21 mouse cellular contexts compared by ENCODE assay signal in genomic region chr7:139402721-139403120, GRCm38 (mm10). TPM values are rescaled to one million over a fixed set of nuclear protein-coding genes. Genes with fewer than 3 reads are reported as not detected.
A peak's percentile ranks its signal among the peaks of the same experiment; 100 is the strongest.
DNase-seq lines count a peak whose midpoint lies in the region; ATAC-seq lines count a peak whose summit lies in the region.
"Had no signal": no experiment of that assay in that cellular context is flagged by ENCODE, and none has a peak within 500 bp of the region (broad histone marks: within the 10 kb centered on the region; RNA-seq: fewer than 3 reads in every experiment).

No protein-coding gene starts in this region.

- no peak overlapping the region for H3K4me3 ChIP-seq in lung, embryonic 16.5 days (ENCODE audit: low read length)
- H3K4me3 ChIP-seq: embryonic facial prominence, embryonic 10.5 days; erythroblast, embryonic 14.5 days; heart, embryonic 10.5 days; hindbrain, embryonic 10.5 days; left cerebral cortex, adult 2 months; limb, embryonic 12.5 days; lung, embryonic 15.5 days had no signal

- ATAC-seq in CD4-positive, CD25-positive, alpha-beta regulatory T cell, adult 4 months: no peak
- no peak for ATAC-seq in lung, embryonic 16.5 days (ENCODE audit: low read depth)
- ATAC-seq in granulocyte monocyte progenitor cell, adult 5-6 weeks (replicated peaks; ENCODE audit: poor library complexity, severe bottlenecking): peak; percentile 66
- ATAC-seq in monocyte, adult 5-6 weeks (replicated peaks; ENCODE audit: insufficient number of reproducible peaks, low FRiP score, low TSS enrichment, poor library complexity, severe bottlenecking): peak; percentile 64
- ATAC-seq: forebrain, postnatal 0 days had no signal

- H3K9ac ChIP-seq in lung, embryonic 16.5 days (ENCODE audit: low read length): no peak overlapping the region
- H3K9ac ChIP-seq: forebrain, postnatal 0 days; limb, embryonic 12.5 days; lung, embryonic 15.5 days had no signal

- H3K36me3 ChIP-seq in lung, embryonic 16.5 days (ENCODE audit: control insufficient read depth, insufficient read depth, low read length): no peaks in the 10 kb centered on the region
- H3K36me3 ChIP-seq: lung, embryonic 15.5 days had no signal

- H3K4me1 ChIP-seq in lung, embryonic 16.5 days (replicated peaks; ENCODE audit: control insufficient read depth, insufficient read depth, low read length): peaks cover 44% of the 10 kb centered on the region

- WGBS in lung, embryonic 16.5 days: 50% methylated on average over 4 of the region's 4 CpGs

- H3K4me2 ChIP-seq in lung, embryonic 16.5 days (ENCODE audit: low read depth, low read length): no peak overlapping the region
- H3K4me2 ChIP-seq: limb, embryonic 12.5 days; lung, embryonic 15.5 days had no signal

- peak; percentile 22 for DNase-seq in CD4-positive, CD25-positive, alpha-beta regulatory T cell, adult 2 months (ENCODE audit: low read depth, low spot score)
- no peak for DNase-seq in lung, adult 18-20 months
- no peak for DNase-seq in cerebellum, adult 18-20 months
- no peak for DNase-seq in right cerebral cortex, adult 2 months (ENCODE audit: low spot score in 2 of 2)
- DNase-seq: adrenal gland, postnatal 10 days; forebrain, postnatal 0 days; gastrocnemius, postnatal 10 days; midbrain, embryonic 14.5 days; right cerebral cortex, postnatal 25 days; thymus, postnatal 4 days had no signal

- H3K9me3 ChIP-seq in lung, embryonic 16.5 days (ENCODE audit: control insufficient read depth, low read length): no peaks in the 10 kb centered on the region
- H3K9me3 ChIP-seq: embryonic facial prominence, embryonic 10.5 days; heart, embryonic 10.5 days; hindbrain, embryonic 10.5 days; limb, embryonic 12.5 days; lung, embryonic 15.5 days had no signal

- 0 out of 2 replicates have a peak overlapping the region, but pooled peaks have one; percentile 16 for H3K27ac ChIP-seq in lung, embryonic 16.5 days (ENCODE audit: low read length)
- H3K27ac ChIP-seq: embryonic facial prominence, embryonic 10.5 days; heart, embryonic 10.5 days; hindbrain, embryonic 10.5 days; left cerebral cortex, adult 2 months; limb, embryonic 12.5 days; lung, embryonic 15.5 days had no signal

- H3K27me3 ChIP-seq in lung, embryonic 16.5 days (ENCODE audit: control insufficient read depth, insufficient read depth, low read depth, low read length): no peaks in the 10 kb centered on the region
- H3K27me3 ChIP-seq: limb, embryonic 12.5 days; lung, embryonic 15.5 days had no signal

RNA-seq across cellular contexts. Expression of gene Inpp5a, which starts 13.8 kb away (rescaled TPM):
- 10 to 100 TPM in 1 of 2 experiments, 1 to 10 TPM in 1; 8.8 to 11.7 TPM for polyA plus RNA-seq in CD4-positive, CD25-positive, alpha-beta regulatory T cell, adult 4 months (2017; shearing (Covaris generic))
- polyA plus RNA-seq in lung, embryonic 16.5 days (2015; fragmentation: Nextera tagmentation; extraction: Ambion mirVana): 26.8 and 28.8 TPM in 2 replicates
- 7.9 and 10.2 TPM in 2 replicates for total RNA-seq in granulocyte monocyte progenitor cell, adult 5-6 weeks (2014; fragmentation: Nextera tagmentation)
- total RNA-seq in granulocyte monocyte progenitor cell, adult 5-6 weeks (2017): 5.5 and 11.6 TPM in 2 replicates
- 9.5 to 39.9 TPM (median 10.0 TPM) in 3 replicates for total RNA-seq in monocyte, adult 5-6 weeks (2017)

Comparison
In these comparisons a context has a peak if more than half of its experiments do, and no peak if none do; other contexts are left out.
1. ATAC-seq: peak in granulocyte monocyte progenitor cell, adult 5-6 weeks (single experiment) and monocyte, adult 5-6 weeks (single experiment); none in CD4-positive, CD25-positive, alpha-beta regulatory T cell, adult 4 months (single experiment) and lung, embryonic 16.5 days (single experiment).